Mouse (Mus musculus) heart, postnatal 0 days (tissue): ENCODE results near the gene Tor4a. TPM values are rescaled to one million over a fixed set of nuclear protein-coding genes. Genes with fewer than 3 reads are reported as not detected.
A peak's percentile ranks its signal among the peaks of the same experiment; 100 is the strongest.

Source experiments
- ATAC-seq: fragments of 200-750 bp; cut with Nextera tagmentation; 2 replicates; pipeline ENCODE4 v1.8.0; 2017; ENCODE audit warnings: low read depth, moderate number of reproducible peaks, moderate library complexity; ENCODE audit not compliant: insufficient read depth
- DNase-seq: peaks from one replicate; pipeline ENCODE4 v3.0.0-alpha.2; 2016; ENCODE audit warnings: low spot score
- H3K27ac ChIP-seq: fragments of 300-500 bp; sonication (generic); 2 replicates; pipeline ENCODE4 v1.5.1; 2014; ENCODE audit warnings: low read depth, mild to moderate bottlenecking
- H3K27me3 ChIP-seq: fragments of 300-500 bp; sonication (generic); 2 replicates; pipeline ENCODE4 v1.6.1; 2014; ENCODE audit warnings: low read length, mixed read lengths; ENCODE audit not compliant: control insufficient read depth, insufficient read depth
- H3K36me3 ChIP-seq: fragments of 300-500 bp; sonication (generic); replicated peaks from 2 replicates; pipeline ENCODE4 v1.6.1; 2014; ENCODE audit warnings: low read length, mixed read lengths; ENCODE audit not compliant: control insufficient read depth, insufficient read depth
- H3K4me1 ChIP-seq: fragments of 300-500 bp; sonication (generic); 2 replicates; pipeline ENCODE4 v1.6.1; 2014; ENCODE audit warnings: antibody characterized with exemption; ENCODE audit not compliant: control insufficient read depth, insufficient read depth
- H3K4me2 ChIP-seq: fragments of 300-500 bp; sonication (generic); 2 replicates; pipeline ENCODE4 v1.6.1; 2014; ENCODE audit warnings: low read depth, mild to moderate bottlenecking, low read length, moderate library complexity
- H3K4me3 ChIP-seq: fragments of 300-500 bp; sonication (generic); 2 replicates; pipeline ENCODE4 v1.5.1; 2014; ENCODE audit warnings: low read depth, low read length
- H3K9ac ChIP-seq: fragments of 300-500 bp; sonication (generic); replicated peaks from 2 replicates; pipeline ENCODE4 v1.6.1; 2014; ENCODE audit warnings: low read depth, low read length, mixed read lengths
- H3K9me3 ChIP-seq: fragments of 300-500 bp; sonication (generic); replicated peaks from 2 replicates; pipeline ENCODE4 v1.6.1; 2016; ENCODE audit warnings: low read length; ENCODE audit not compliant: control insufficient read depth
- CTCF ChIP-seq: IDR thresholded peaks from 2 replicates; pipeline ENCODE4 v1.5.1; 2016; ENCODE audit warnings: antibody characterized with exemption, control low read depth, low read depth
- EP300 ChIP-seq: IDR thresholded peaks from 2 replicates; pipeline ENCODE4 v1.6.1; 2016; ENCODE audit warnings: antibody characterized with exemption, low read depth
- WGBS: fragments of 180-500 bp; shearing (Covaris S2); extraction: QIAGEN DNeasy Blood & Tissue Kit; methylation state at CpG from one replicate; pipeline ENCODE4 v1.1.7; 2014; 5-methylcytosine and 5-hydroxymethylcytosine counted together
- polyA plus RNA-seq: library from polyadenylated mRNA; unstranded; fragments of >200 nt; fragmentation: Nextera tagmentation; extraction: Ambion mirVana; gene quantifications from 2 replicates; pipeline ENCODE4 v1.2.1, GENCODE M21; 2015
- total RNA-seq: library from RNA; depleted of rRNA; stranded (reverse); fragments of >200 nt; gene quantifications from 2 replicates; pipeline ENCODE4 v1.2.3, GENCODE M21; 2014; ENCODE audit warnings: low replicate concordance

Tor4a gene
- total and polyA plus RNA-seq, 2 experiments from 2014 or later: 4.4 to 8.6 TPM

GRCm38 (mm10) chr2:25177076-25177475 lies 19.6 kb downstream of the Tor4a start:
- 59% methylated on average over 4 of the region's 4 CpGs for WGBS
- TF ChIP-seq EP300: peak; percentile 49; the same call in 1 of the 2 replicates
- no peak for TF ChIP-seq CTCF
- DNase-seq: no peak
- no peak for ATAC-seq
- H3K4me3 ChIP-seq: no peak overlapping the region
- H3K4me2 ChIP-seq: peak overlapping the region; percentile 32
- H3K27ac ChIP-seq: peak overlapping the region; percentile 77
- peaks cover 30% of the 10 kb centered on the region for H3K4me1 ChIP-seq
- H3K9ac ChIP-seq: peak overlapping the region; percentile 14; the same call in 1 of the 2 replicates
- H3K36me3 ChIP-seq: no peaks in the 10 kb centered on the region
- H3K27me3 ChIP-seq: 0 out of 2 replicates have a peak, but pooled peaks cover 6% of the 10 kb centered on the region
- no peaks in the 10 kb centered on the region for H3K9me3 ChIP-seq

- Histone ChIP-seq H3K27ac (peak overlapping the region; percentile 77), H3K4me1 (peaks cover 30% of the 10 kb centered on the region), H3K36me3 (no peaks in the 10 kb centered on the region), H3K4me3 (no peak overlapping the region), H3K9me3 (no peaks in the 10 kb centered on the region), H3K27me3 (0 out of 2 replicates have a peak, but pooled peaks cover 6% of the 10 kb centered on the region), H3K9ac (no peak overlapping the region), H3K4me2 (peak overlapping the region; percentile 22; the same call in 1 of the 2 replicates)
- ATAC-seq (no peak), DNase-seq (no peak)
- no peak for TF ChIP-seq EP300
- TF ChIP-seq CTCF: no peak
- 35% methylated on average over 6 of the region's 6 CpGs for WGBS
Observed at GRCm38 (mm10) chr2:25176573-25176972, 20.1 kb downstream of the Tor4a start.

GRCm38 (mm10) chr2:25175690-25176078 lies 21.0 kb downstream of the Tor4a start:
- Histone ChIP-seq H3K4me3 (no peak overlapping the region), H3K9me3 (no peaks in the 10 kb centered on the region), H3K27ac (peak overlapping the region; percentile 77; the same call in 1 of the 2 replicates), H3K9ac (no peak overlapping the region), H3K27me3 (0 out of 2 replicates have a peak, but pooled peaks cover 6% of the 10 kb centered on the region), H3K4me2 (no peak overlapping the region), H3K4me1 (peaks cover 27% of the 10 kb centered on the region), H3K36me3 (no peaks in the 10 kb centered on the region)
- no peak for DNase-seq
- TF ChIP-seq CTCF (no peak), EP300 (no peak)
- no peak for ATAC-seq
- WGBS: 78% methylated on average over 4 of the region's 4 CpGs

- H3K4me2 ChIP-seq: no peak overlapping the region
- 0 out of 2 replicates have a peak, but pooled peaks cover 4% of the 10 kb centered on the region for H3K27me3 ChIP-seq
- 69% methylated on average over 7 of the region's 7 CpGs for WGBS
- H3K9ac ChIP-seq: no peak overlapping the region
- H3K4me1 ChIP-seq: peaks cover 27% of the 10 kb centered on the region
- no peaks in the 10 kb centered on the region for H3K36me3 ChIP-seq
- no peak for DNase-seq
- ATAC-seq: no peak
- H3K4me3 ChIP-seq: no peak overlapping the region
- no peaks in the 10 kb centered on the region for H3K9me3 ChIP-seq
- TF ChIP-seq CTCF: no peak
- no peak for TF ChIP-seq EP300
- H3K27ac ChIP-seq: no peak overlapping the region
Observed at GRCm38 (mm10) chr2:25174866-25175689, 21.6 kb downstream of the Tor4a start.

- WGBS: 94% methylated on average over 4 of the region's 4 CpGs
- ATAC-seq (no peak), DNase-seq (no peak)
- no peak overlapping the region for H3K4me3 ChIP-seq
- no peaks in the 10 kb centered on the region for H3K9me3 ChIP-seq
- H3K4me1 ChIP-seq: peaks cover 34% of the 10 kb centered on the region
- no peak overlapping the region for H3K9ac ChIP-seq
- TF ChIP-seq EP300: no peak
- no peak for TF ChIP-seq CTCF
- no peaks in the 10 kb centered on the region for H3K27me3 ChIP-seq
- no peak overlapping the region for H3K27ac ChIP-seq
- no peaks in the 10 kb centered on the region for H3K36me3 ChIP-seq
- H3K4me2 ChIP-seq: no peak overlapping the region
Observed at GRCm38 (mm10) chr2:25173821-25174220, 22.9 kb downstream of the Tor4a start.
